Mouse (Mus musculus) mature B cell (primary cell): Measurements from ENCODE around the gene Ddx11.
"Not testable (repeated sequence)": the region's sequence is repeated elsewhere in the genome, so short reads cannot be mapped to it uniquely, and the experiment has no call there.

Source experiments
- in situ Hi-C: fragments of 300-500 bp; cut with MboI; formaldehyde crosslinking; loops from 2 replicates; pipeline ENCODE4 v1.14.3; 2019

Ddx11 gene

GRCm38 (mm10) chr17:66111402-66111959, 11.8 kb upstream of the Ddx11 start, which contains the start of gene Washc1:
Washc1 (plus strand) TSS chr17:66111545.
- in situ Hi-C loops, result loop anchor here (25.0 kb wide), 1 partner anchor 499 kb away; the partner anchor contains the start of gene Vapa

GRCm38 (mm10) chr17:66112166-66112565, 11.2 kb upstream of the Ddx11 start:
- in situ Hi-C loops, result loop anchor here (25.0 kb wide), 1 partner anchor 500 kb away; the partner anchor contains the start of gene Vapa

DNA sequence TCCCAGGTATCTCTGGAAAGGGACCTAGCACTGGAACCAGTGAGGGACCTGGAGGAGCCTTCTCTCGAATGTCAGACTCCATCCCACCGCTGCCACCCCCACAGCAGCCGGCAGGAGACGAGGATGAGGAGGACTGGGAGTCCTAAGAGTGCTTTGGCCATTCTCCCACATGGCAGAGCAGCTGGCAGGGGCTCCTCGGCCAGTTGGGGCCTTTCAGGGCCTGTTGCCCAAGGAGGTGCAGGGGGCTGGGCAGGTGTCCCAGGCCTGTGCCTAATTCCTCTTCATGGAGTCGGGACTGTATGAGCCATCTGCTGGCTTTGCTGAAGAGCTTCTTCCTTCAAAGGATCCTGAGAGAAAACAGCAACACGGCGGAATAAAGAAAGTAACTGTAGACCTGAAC, 4.3 kb upstream of the Ddx11 start:
- in situ Hi-C loops, result loop anchor here (25.0 kb wide), 1 partner anchor 507 kb away; the partner anchor contains the start of gene Vapa

DNA sequence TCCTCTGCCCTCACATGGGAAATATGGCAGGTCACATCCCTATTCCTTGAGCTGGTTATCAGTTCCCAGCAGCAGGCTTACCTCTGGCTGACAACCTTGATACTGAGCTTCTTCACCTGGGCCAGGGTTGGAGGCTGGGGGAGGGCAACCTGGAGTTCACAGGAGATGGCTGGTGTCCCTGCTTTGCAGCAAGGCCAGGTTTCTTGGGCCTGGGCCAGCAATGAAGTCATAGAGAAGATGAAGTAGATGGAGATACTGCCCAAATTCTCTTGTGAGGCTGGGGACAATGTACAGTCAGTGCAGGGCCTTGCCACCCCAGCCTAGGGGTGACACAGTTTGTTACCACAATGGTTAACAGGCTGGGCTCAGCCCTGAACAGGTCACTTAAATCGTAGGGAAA, 2.6 kb upstream of the Ddx11 start:
- in situ Hi-C loops, result loop anchor here (25.0 kb wide), 1 partner anchor 508 kb away; the partner anchor contains the start of gene Vapa

- in situ Hi-C loops, result loop anchor here (25.0 kb wide), 1 partner anchor 512 kb away; the partner anchor contains the start of gene Vapa
Observed at GRCm38 (mm10) chr17:66123816-66124610, 693 bp downstream of the Ddx11 start.

GRCm38 (mm10) chr17:66125211-66125610, 1.9 kb downstream of the Ddx11 start:
- in situ Hi-C loops, result no loop called here

- in situ Hi-C loops, result no loop called here
Observed at GRCm38 (mm10) chr17:66130371-66130770, 7.1 kb downstream of the Ddx11 start.

DNA sequence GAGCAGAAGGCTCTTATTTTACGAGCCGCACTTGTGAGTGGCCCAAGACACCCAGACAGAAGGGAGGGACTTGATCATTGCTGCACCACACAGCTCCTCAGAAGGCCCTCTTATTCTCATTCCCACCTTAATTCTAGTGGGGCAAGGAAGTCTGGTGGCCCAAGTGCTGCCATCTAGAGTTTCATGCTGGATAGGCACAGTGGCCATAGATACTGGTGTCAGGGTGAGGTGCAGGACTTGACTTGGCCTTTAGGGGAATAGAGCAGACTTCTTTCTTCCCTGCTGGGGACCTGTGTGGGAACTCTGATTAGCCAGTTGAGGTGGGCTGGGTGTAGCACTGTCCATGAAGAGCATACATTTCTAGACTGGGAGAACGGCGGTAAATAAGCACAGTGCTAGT, 7.9 kb downstream of the Ddx11 start:
- in situ Hi-C loops, result no loop called here

GRCm38 (mm10) chr17:66152706-66153662, 29.7 kb downstream of the Ddx11 start:
- in situ Hi-C loops, result not testable (repeated sequence)

- in situ Hi-C loops, result not testable (repeated sequence)
Observed at GRCm38 (mm10) chr17:66153735-66154423, 30.6 kb downstream of the Ddx11 start.

DNA sequence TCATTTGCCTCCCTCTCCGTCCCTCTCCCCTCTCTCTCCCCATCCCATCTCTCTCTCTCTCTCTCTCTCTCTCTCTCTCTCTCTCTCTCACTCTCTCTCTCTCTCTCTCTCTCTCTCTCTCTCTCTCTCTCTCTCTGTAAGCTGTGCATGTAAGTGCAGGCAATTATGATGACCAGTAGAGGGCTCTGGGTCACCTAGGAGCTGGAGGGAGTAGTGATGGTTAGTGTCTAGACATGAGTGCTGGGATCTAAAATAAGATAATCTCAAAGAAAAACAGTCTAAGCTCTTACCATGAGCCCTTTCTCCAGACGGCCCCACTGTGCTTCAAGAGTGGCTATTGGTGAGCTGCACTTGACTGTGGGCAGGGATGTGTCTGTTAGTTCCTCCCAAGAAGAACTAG, 31.6 kb downstream of the Ddx11 start:
- in situ Hi-C loops, result no loop called here

DNA sequence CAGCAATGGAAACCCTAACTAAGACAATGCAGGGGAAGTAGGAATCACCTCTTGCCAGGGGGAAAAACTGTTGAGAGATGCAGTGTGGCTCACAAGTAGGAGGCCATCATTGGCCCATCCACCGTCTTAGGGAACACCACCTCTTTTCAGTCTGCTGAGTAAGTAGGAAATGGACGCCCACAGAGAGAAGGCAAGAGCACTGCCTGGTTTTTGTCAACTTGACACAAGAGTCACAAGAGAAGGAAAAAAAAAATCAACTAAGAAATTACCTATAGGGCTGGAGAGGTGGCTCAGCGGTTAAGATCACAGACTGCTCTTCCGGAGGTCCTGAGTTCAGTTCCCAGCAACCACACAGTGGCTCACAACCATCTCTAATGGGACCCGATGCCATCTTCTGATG, 35.0 kb downstream of the Ddx11 start:
- in situ Hi-C loops, result no loop called here

DNA sequence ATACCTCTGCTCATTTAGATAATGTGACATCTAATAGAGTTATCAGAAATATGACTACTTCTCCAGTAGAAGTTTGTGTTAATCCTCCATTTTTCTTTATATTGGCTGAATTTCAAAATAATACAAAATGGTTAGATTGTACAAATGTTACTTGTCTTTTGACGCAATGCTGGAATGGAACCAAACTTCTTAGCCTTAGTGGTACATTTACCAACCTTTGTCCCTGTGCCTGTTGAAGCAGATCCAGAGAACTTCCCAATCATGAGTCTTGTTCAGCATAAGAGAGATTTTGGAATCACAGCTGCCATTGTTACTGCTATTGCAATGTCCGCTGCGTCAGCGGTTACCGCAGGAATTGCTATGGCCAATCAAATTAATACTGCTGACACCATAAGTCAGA, 43.8 kb downstream of the Ddx11 start:
- in situ Hi-C loops, result not testable (repeated sequence)

- in situ Hi-C loops, result not testable (repeated sequence)
Observed at GRCm38 (mm10) chr17:66170971-66171370, 47.7 kb downstream of the Ddx11 start.

DNA sequence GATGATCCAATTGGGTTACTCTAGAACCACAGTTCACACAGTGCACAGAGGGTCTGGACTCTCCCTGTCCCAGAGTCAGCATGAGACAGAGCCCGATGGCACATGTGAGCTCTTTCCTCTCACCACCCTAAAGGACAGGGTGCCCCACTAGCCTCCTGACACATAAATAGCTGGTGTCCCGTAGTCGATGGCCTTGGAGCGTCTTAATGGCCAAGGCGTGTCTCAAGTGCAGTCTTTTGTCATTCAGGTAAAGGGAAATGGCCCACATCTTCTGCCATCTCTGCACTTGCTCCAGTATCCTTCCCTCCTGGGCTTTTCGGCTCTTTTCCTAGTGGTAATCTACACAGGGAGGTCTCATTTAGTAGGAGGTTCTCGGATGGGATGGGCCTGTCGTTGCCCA, 67.3 kb downstream of the Ddx11 start:
- in situ Hi-C loops, result no loop called here

GRCm38 (mm10) chr17:66197041-66197440, 73.7 kb downstream of the Ddx11 start:
- in situ Hi-C loops, result no loop called here
